Mouse (Mus musculus): ENCODE data around the gene Necab3. TPM values are rescaled to one million over a fixed set of nuclear protein-coding genes. Genes with fewer than 3 reads are reported as not detected.

The Necab3 gene
- total RNA-seq, 1 experiment, result 5.8 TPM

GRCm38 (mm10) chr2:154569071-154569748 is 10.5 kb upstream of the Necab3 start:
- H3K9me3 ChIP-seq (ENCODE audit: control insufficient read depth, insufficient read depth, low read depth, low read length), result no peaks in the 10 kb centered on the region
- H3K9ac ChIP-seq (ENCODE audit: insufficient read depth, low read depth, low read length, poor library complexity, severe bottlenecking), result peak overlapping the region; percentile 93
- peaks cover 11 to 29% of the 10 kb centered on the region in 2 experiments for H3K4me1 ChIP-seq (ENCODE audit: control insufficient read depth in 2 of 2, insufficient read depth in 2 of 2, low read length in 2 of 2, poor library complexity in 1 of 2)
- H3K27ac ChIP-seq (ENCODE audit: insufficient read depth, low read depth, low read length, poor library complexity, severe bottlenecking), result peak overlapping the region; percentile 85
- peaks cover 2% of the 10 kb centered on the region; the same call in 1 of the 2 replicates for H3K36me3 ChIP-seq (ENCODE audit: control insufficient read depth, insufficient read depth, low read length, poor library complexity, severe bottlenecking)
- no peak for DNase-seq (ENCODE audit: low read depth, low spot score)
- H3K4me3 ChIP-seq (ENCODE audit: insufficient read depth in 1 of 2, low read depth in 1 of 2, low read length in 2 of 2, poor library complexity in 1 of 2, severe bottlenecking in 1 of 2), result peak overlapping the region; percentile 91 to 95
- in situ Hi-C loops (cut with MboI; ENCODE audit: low sequenced_read_pairs in 2 of 2, unreplicated experiment in 2 of 2), result no loop called here
- TF ChIP-seq HCFC1 (IDR thresholded peaks at IDR 0.05; ENCODE audit: borderline replicate concordance, insufficient read depth, low read length) (no peak), ZNF384 (IDR thresholded peaks at IDR 0.05; ENCODE audit: low read depth, low read length) (no peak), CHD2 (IDR thresholded peaks at IDR 0.05; ENCODE audit: low read depth, low read length) (no peak), MAFK (IDR thresholded peaks at IDR 0.05; ENCODE audit: insufficient read depth, low read depth, low read length) (no peak), ZC3H11A (IDR thresholded peaks at IDR 0.05; ENCODE audit: borderline replicate concordance, low read depth, low read length) (no peak)

- H3K4me1 ChIP-seq (ENCODE audit: control insufficient read depth in 2 of 2, insufficient read depth in 2 of 2, low read length in 2 of 2, poor library complexity in 1 of 2), result peaks cover 11 to 30% of the 10 kb centered on the region in 2 experiments
- DNase-seq (ENCODE audit: low read depth, low spot score), result no peak
- in situ Hi-C loops (cut with MboI; ENCODE audit: low sequenced_read_pairs in 2 of 2, unreplicated experiment in 2 of 2), result no loop called here
Observed at GRCm38 (mm10) chr2:154568329-154569070, 9.8 kb upstream of the Necab3 start.

GRCm38 (mm10) chr2:154567766-154568165 is 9.1 kb upstream of the Necab3 start:
- H3K9me3 ChIP-seq (ENCODE audit: control insufficient read depth, insufficient read depth, low read depth, low read length), result no peaks in the 10 kb centered on the region
- H3K9ac ChIP-seq (ENCODE audit: insufficient read depth, low read depth, low read length, poor library complexity, severe bottlenecking), result no peak overlapping the region; the same call in 1 of the 2 replicates
- peaks cover 5% of the 10 kb centered on the region; the same call in 1 of the 2 replicates for H3K36me3 ChIP-seq (ENCODE audit: control insufficient read depth, insufficient read depth, low read length, poor library complexity, severe bottlenecking)
- in situ Hi-C loops (cut with MboI; ENCODE audit: low sequenced_read_pairs in 2 of 2, unreplicated experiment in 2 of 2), result no loop called here
- DNase-seq (ENCODE audit: low read depth, low spot score), result no peak
- TF ChIP-seq MAFK (IDR thresholded peaks at IDR 0.05; ENCODE audit: insufficient read depth, low read depth, low read length) (no peak), ZNF384 (IDR thresholded peaks at IDR 0.05; ENCODE audit: low read depth, low read length) (no peak), ZC3H11A (IDR thresholded peaks at IDR 0.05; ENCODE audit: borderline replicate concordance, low read depth, low read length) (no peak), HCFC1 (IDR thresholded peaks at IDR 0.05; ENCODE audit: borderline replicate concordance, insufficient read depth, low read length) (no peak), CHD2 (IDR thresholded peaks at IDR 0.05; ENCODE audit: low read depth, low read length) (no peak)
- H3K27ac ChIP-seq (ENCODE audit: insufficient read depth, low read depth, low read length, poor library complexity, severe bottlenecking), result no peak overlapping the region
- H3K4me3 ChIP-seq (ENCODE audit: insufficient read depth in 1 of 2, low read depth in 1 of 2, low read length in 2 of 2, poor library complexity in 1 of 2, severe bottlenecking in 1 of 2), result peak overlapping the region; percentile 91 to 95
- peaks cover 9 to 30% of the 10 kb centered on the region in 2 experiments for H3K4me1 ChIP-seq (ENCODE audit: control insufficient read depth in 2 of 2, insufficient read depth in 2 of 2, low read length in 2 of 2, poor library complexity in 1 of 2)

More at GRCm38 (mm10) chr2:154568329-154569070, 9.8 kb upstream of the Necab3 start:
- TF ChIP-seq CHD2 (IDR thresholded peaks at IDR 0.05; ENCODE audit: low read depth, low read length) (no peak), ZC3H11A (IDR thresholded peaks at IDR 0.05; ENCODE audit: borderline replicate concordance, low read depth, low read length) (no peak), MAFK (IDR thresholded peaks at IDR 0.05; ENCODE audit: insufficient read depth, low read depth, low read length) (no peak), HCFC1 (IDR thresholded peaks at IDR 0.05; ENCODE audit: borderline replicate concordance, insufficient read depth, low read length) (no peak), ZNF384 (IDR thresholded peaks at IDR 0.05; ENCODE audit: low read depth, low read length) (no peak)
- H3K9ac ChIP-seq (ENCODE audit: insufficient read depth, low read depth, low read length, poor library complexity, severe bottlenecking), result peak overlapping the region; percentile 93
- H3K36me3 ChIP-seq (ENCODE audit: control insufficient read depth, insufficient read depth, low read length, poor library complexity, severe bottlenecking), result peaks cover 2% of the 10 kb centered on the region; the same call in 1 of the 2 replicates
- peak overlapping the region; percentile 5; the same call in 1 of the 2 replicates for H3K27ac ChIP-seq (ENCODE audit: insufficient read depth, low read depth, low read length, poor library complexity, severe bottlenecking)
- peak overlapping the region; percentile 91 to 95 for H3K4me3 ChIP-seq (ENCODE audit: insufficient read depth in 1 of 2, low read depth in 1 of 2, low read length in 2 of 2, poor library complexity in 1 of 2, severe bottlenecking in 1 of 2)
- H3K9me3 ChIP-seq (ENCODE audit: control insufficient read depth, insufficient read depth, low read depth, low read length), result no peaks in the 10 kb centered on the region

- Histone ChIP-seq H3K4me1 (ENCODE audit: control insufficient read depth in 2 of 2, insufficient read depth in 2 of 2, low read length in 2 of 2, poor library complexity in 1 of 2) (peaks cover 9 to 27% of the 10 kb centered on the region in 2 experiments), H3K27ac (ENCODE audit: insufficient read depth, low read depth, low read length, poor library complexity, severe bottlenecking) (no peak overlapping the region), H3K9me3 (ENCODE audit: control insufficient read depth, insufficient read depth, low read depth, low read length) (no peaks in the 10 kb centered on the region), H3K9ac (ENCODE audit: insufficient read depth, low read depth, low read length, poor library complexity, severe bottlenecking) (no peak overlapping the region), H3K36me3 (ENCODE audit: control insufficient read depth, insufficient read depth, low read length, poor library complexity, severe bottlenecking) (peaks cover 7% of the 10 kb centered on the region; the same call in 1 of the 2 replicates), H3K4me3 (ENCODE audit: insufficient read depth in 1 of 2, low read depth in 1 of 2, low read length in 2 of 2, poor library complexity in 1 of 2, severe bottlenecking in 1 of 2) (no peak overlapping the region)
- in situ Hi-C loops (cut with MboI; ENCODE audit: low sequenced_read_pairs in 2 of 2, unreplicated experiment in 2 of 2), result no loop called here
- TF ChIP-seq HCFC1 (IDR thresholded peaks at IDR 0.05; ENCODE audit: borderline replicate concordance, insufficient read depth, low read length) (no peak), CHD2 (IDR thresholded peaks at IDR 0.05; ENCODE audit: low read depth, low read length) (no peak), ZNF384 (IDR thresholded peaks at IDR 0.05; ENCODE audit: low read depth, low read length) (no peak), ZC3H11A (IDR thresholded peaks at IDR 0.05; ENCODE audit: borderline replicate concordance, low read depth, low read length) (no peak), MAFK (IDR thresholded peaks at IDR 0.05; ENCODE audit: insufficient read depth, low read depth, low read length) (no peak)
- DNase-seq (ENCODE audit: low read depth, low spot score), result no peak
Observed at GRCm38 (mm10) chr2:154566641-154567040, 8.0 kb upstream of the Necab3 start.
